Mouse (Mus musculus) intestine, postnatal 0 days (tissue): ENCODE measurements around the gene Dnlz. TPM values are rescaled to one million over a fixed set of nuclear protein-coding genes. Genes with fewer than 3 reads are reported as not detected.

Experiments used
- ATAC-seq: fragments of 200-750 bp; cut with Nextera tagmentation; 2 replicates; pipeline ENCODE4 v1.8.0; 2017; ENCODE audit warnings: mild to moderate bottlenecking, moderate TSS enrichment, moderate library complexity
- H3K27ac ChIP-seq: fragments of 300-500 bp; sonication (generic); 2 replicates; pipeline ENCODE4 v1.5.1; 2014; ENCODE audit warnings: mild to moderate bottlenecking, low read depth, low read length, moderate library complexity
- H3K27me3 ChIP-seq: fragments of 300-500 bp; sonication (generic); replicated peaks from 2 replicates; pipeline ENCODE4 v1.6.1; 2014; ENCODE audit warnings: low read length, mixed read lengths; ENCODE audit not compliant: control insufficient read depth, insufficient read depth
- H3K36me3 ChIP-seq: fragments of 300-500 bp; sonication (generic); 2 replicates; pipeline ENCODE4 v1.6.1; 2014; ENCODE audit warnings: mild to moderate bottlenecking, moderate library complexity; ENCODE audit not compliant: control insufficient read depth, insufficient read depth
- H3K4me1 ChIP-seq: fragments of 300-500 bp; sonication (generic); replicated peaks from 2 replicates; pipeline ENCODE4 v1.6.1; 2014; ENCODE audit warnings: antibody characterized with exemption, low read length, mixed read lengths; ENCODE audit not compliant: control insufficient read depth, insufficient read depth
- H3K4me2 ChIP-seq: fragments of 300-500 bp; sonication (generic); replicated peaks from 2 replicates; pipeline ENCODE4 v1.6.1; 2014; ENCODE audit warnings: low read depth, mild to moderate bottlenecking, moderate library complexity
- H3K4me3 ChIP-seq: fragments of 300-500 bp; sonication (generic); 2 replicates; pipeline ENCODE4 v1.5.1; 2014; ENCODE audit warnings: low read depth, low read length
- H3K9ac ChIP-seq: fragments of 300-500 bp; sonication (generic); 2 replicates; pipeline ENCODE4 v1.6.1; 2014; ENCODE audit warnings: mild to moderate bottlenecking, low read depth, low read length
- H3K9me3 ChIP-seq: fragments of 300-500 bp; sonication (generic); 2 replicates; pipeline ENCODE4 v1.6.1; 2016; ENCODE audit warnings: mixed run types; ENCODE audit not compliant: control insufficient read depth
- CTCF ChIP-seq: sonication (generic); IDR thresholded peaks from 2 replicates; pipeline ENCODE4 v1.5.1; 2016; ENCODE audit warnings: low read depth, mild to moderate bottlenecking, control low read depth, antibody characterized with exemption, moderate library complexity
- WGBS: fragments of 180-500 bp; shearing (Covaris S2); extraction: QIAGEN DNeasy Blood & Tissue Kit; methylation state at CpG from one replicate; pipeline ENCODE4 v1.1.7; 2014; 5-methylcytosine and 5-hydroxymethylcytosine counted together
- polyA plus RNA-seq: library from polyadenylated mRNA; unstranded; fragments of >200 nt; fragmentation: Nextera tagmentation; extraction: Ambion mirVana; gene quantifications from 2 replicates; pipeline ENCODE4 v1.2.1, GENCODE M21; 2015

The Dnlz gene
- polyA plus RNA-seq, 1 experiment from 2014 or later = 17.0 TPM

- TF ChIP-seq CTCF = no peak
- H3K4me3 ChIP-seq = no peak overlapping the region
Measured at GRCm38 (mm10) chr2:26354401-26354800, 2.5 kb upstream of the Dnlz start.

GRCm38 (mm10) chr2:26353066-26353980 lies 1.4 kb upstream of the Dnlz start:
- H3K4me1 ChIP-seq = peaks cover 10% of the 10 kb centered on the region; the same call in 1 of the 2 replicates
- H3K4me2 ChIP-seq = peak overlapping the region; percentile 98
- H3K4me3 ChIP-seq = no peak overlapping the region
- 86% methylated on average over 11 of the region's 11 CpGs for WGBS
- TF ChIP-seq CTCF = no peak
- no peak for ATAC-seq
- no peak overlapping the region for H3K27ac ChIP-seq
- H3K9me3 ChIP-seq = no peaks in the 10 kb centered on the region
- peaks cover 10% of the 10 kb centered on the region; the same call in 1 of the 2 replicates for H3K36me3 ChIP-seq
- no peak overlapping the region for H3K9ac ChIP-seq
- H3K27me3 ChIP-seq = no peaks in the 10 kb centered on the region

More at GRCm38 (mm10) chr2:26354401-26354800, 2.5 kb upstream of the Dnlz start:
- no peak for ATAC-seq
- H3K27ac ChIP-seq = no peak overlapping the region
- no peak overlapping the region for H3K9ac ChIP-seq
- peaks cover 7% of the 10 kb centered on the region; the same call in 1 of the 2 replicates for H3K36me3 ChIP-seq
- H3K9me3 ChIP-seq = no peaks in the 10 kb centered on the region
- no peak overlapping the region for H3K4me2 ChIP-seq
- no peaks in the 10 kb centered on the region for H3K27me3 ChIP-seq
- 89% methylated on average over 4 of the region's 4 CpGs for WGBS
- H3K4me1 ChIP-seq = peaks cover 10% of the 10 kb centered on the region; the same call in 1 of the 2 replicates

GRCm38 (mm10) chr2:26352291-26352910 lies 491 bp upstream of the Dnlz start:
- H3K27ac ChIP-seq = peak overlapping the region; percentile 41; the same call in 1 of the 2 replicates
- H3K9ac ChIP-seq = peak overlapping the region; percentile 94

GRCm38 (mm10) chr2:26348241-26348640 lies 3.7 kb downstream of the Dnlz start:
- TF ChIP-seq CTCF = no peak
- no peaks in the 10 kb centered on the region for H3K27me3 ChIP-seq
- no peak overlapping the region for H3K9ac ChIP-seq
- H3K4me1 ChIP-seq = peaks cover 10% of the 10 kb centered on the region; the same call in 1 of the 2 replicates
- H3K4me2 ChIP-seq = no peak overlapping the region
- 44% methylated on average over 6 of the region's 6 CpGs for WGBS
- H3K36me3 ChIP-seq = peaks cover 20% of the 10 kb centered on the region; the same call in 1 of the 2 replicates
- no peaks in the 10 kb centered on the region for H3K9me3 ChIP-seq
- ATAC-seq = no peak
- no peak overlapping the region for H3K27ac ChIP-seq
- no peak overlapping the region for H3K4me3 ChIP-seq

More at GRCm38 (mm10) chr2:26352291-26352910, 491 bp upstream of the Dnlz start:
- peak overlapping the region; percentile 85 for H3K4me3 ChIP-seq
- H3K36me3 ChIP-seq = peaks cover 10% of the 10 kb centered on the region; the same call in 1 of the 2 replicates
- H3K4me1 ChIP-seq = peaks cover 10% of the 10 kb centered on the region; the same call in 1 of the 2 replicates
- no peaks in the 10 kb centered on the region for H3K27me3 ChIP-seq
- H3K4me2 ChIP-seq = peak overlapping the region; percentile 98
- no peak for TF ChIP-seq CTCF
- WGBS = 2% methylated on average over 36 of the region's 36 CpGs
- ATAC-seq = peak; percentile 42
- no peaks in the 10 kb centered on the region for H3K9me3 ChIP-seq

- no peaks in the 10 kb centered on the region for H3K27me3 ChIP-seq
- H3K9me3 ChIP-seq = no peaks in the 10 kb centered on the region
- no peak overlapping the region for H3K9ac ChIP-seq
- no peak for ATAC-seq
- H3K4me1 ChIP-seq = 0 out of 2 replicates have a peak, but pooled peaks cover 3% of the 10 kb centered on the region
- WGBS = 62% methylated on average over 11 of the region's 11 CpGs
- no peak overlapping the region for H3K4me3 ChIP-seq
- H3K4me2 ChIP-seq = no peak overlapping the region
- peak overlapping the region; percentile 64 for H3K27ac ChIP-seq
- H3K36me3 ChIP-seq = peaks cover 22% of the 10 kb centered on the region; the same call in 1 of the 2 replicates
- TF ChIP-seq CTCF = no peak
Measured at GRCm38 (mm10) chr2:26342609-26343490, 9.1 kb downstream of the Dnlz start.
